Mouse (Mus musculus) liver, embryonic 14.5 days (tissue): ENCODE results near the gene Zfp598.

Experiments used
- CTCF ChIP-seq: IDR thresholded peaks from 2 replicates; pipeline ENCODE4 v1.5.1; 2016; ENCODE audit warnings: antibody characterized with exemption, low read depth, control low read depth
- EP300 ChIP-seq: IDR thresholded peaks from 2 replicates; pipeline ENCODE4 v1.6.1; 2016; ENCODE audit warnings: antibody characterized with exemption, low read depth

DNA sequence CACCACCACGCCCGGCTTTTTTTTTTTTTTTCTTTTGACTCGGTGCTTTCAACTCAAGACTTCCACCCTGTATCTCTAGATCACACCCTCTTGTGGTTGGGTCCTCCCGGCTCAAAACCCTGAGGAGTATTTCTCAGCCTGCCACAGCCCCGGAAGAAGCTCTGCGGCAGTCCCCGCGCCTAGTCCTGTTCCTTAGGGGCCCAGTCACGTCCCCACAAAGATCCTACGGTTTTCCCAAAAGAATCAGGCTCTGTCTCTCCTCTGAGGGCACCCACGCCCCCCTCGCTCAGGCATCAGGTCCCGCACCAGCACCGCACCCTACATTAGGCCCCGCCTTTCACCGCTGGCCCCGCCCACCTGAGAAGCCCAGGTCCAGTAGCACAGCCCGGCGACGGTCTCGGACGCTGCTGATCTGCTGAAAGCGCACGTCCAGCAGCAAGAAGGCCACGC lies 17.7 kb downstream of the Zfp598 start:
- TF ChIP-seq CTCF (no peak), EP300 (no peak)
